Mouse (Mus musculus) layer of hippocampus, adult 8-10 months (tissue): Measurements from ENCODE around the gene Tmem39b. TPM values are rescaled to one million over a fixed set of nuclear protein-coding genes. Genes with fewer than 3 reads are reported as not detected.
"Not testable (repeated sequence)": the region's sequence is repeated elsewhere in the genome, so short reads cannot be mapped to it uniquely, and the experiment has no call there.

Experiments
- DNase-seq, 2 experiments: peaks; one replicate each; pipeline ENCODE4 v3.0.0; 2022; ENCODE audit warnings: low spot score in 2 of 2
- total RNA-seq, 4 experiments: library from RNA; stranded (reverse); gene quantifications; 2 replicates each; pipeline ENCODE4 v1.2.4; 2022

Tmem39b gene
- total RNA-seq = 10 to 100 TPM; 13.4 to 16.0 (median 14.9) TPM

DNA sequence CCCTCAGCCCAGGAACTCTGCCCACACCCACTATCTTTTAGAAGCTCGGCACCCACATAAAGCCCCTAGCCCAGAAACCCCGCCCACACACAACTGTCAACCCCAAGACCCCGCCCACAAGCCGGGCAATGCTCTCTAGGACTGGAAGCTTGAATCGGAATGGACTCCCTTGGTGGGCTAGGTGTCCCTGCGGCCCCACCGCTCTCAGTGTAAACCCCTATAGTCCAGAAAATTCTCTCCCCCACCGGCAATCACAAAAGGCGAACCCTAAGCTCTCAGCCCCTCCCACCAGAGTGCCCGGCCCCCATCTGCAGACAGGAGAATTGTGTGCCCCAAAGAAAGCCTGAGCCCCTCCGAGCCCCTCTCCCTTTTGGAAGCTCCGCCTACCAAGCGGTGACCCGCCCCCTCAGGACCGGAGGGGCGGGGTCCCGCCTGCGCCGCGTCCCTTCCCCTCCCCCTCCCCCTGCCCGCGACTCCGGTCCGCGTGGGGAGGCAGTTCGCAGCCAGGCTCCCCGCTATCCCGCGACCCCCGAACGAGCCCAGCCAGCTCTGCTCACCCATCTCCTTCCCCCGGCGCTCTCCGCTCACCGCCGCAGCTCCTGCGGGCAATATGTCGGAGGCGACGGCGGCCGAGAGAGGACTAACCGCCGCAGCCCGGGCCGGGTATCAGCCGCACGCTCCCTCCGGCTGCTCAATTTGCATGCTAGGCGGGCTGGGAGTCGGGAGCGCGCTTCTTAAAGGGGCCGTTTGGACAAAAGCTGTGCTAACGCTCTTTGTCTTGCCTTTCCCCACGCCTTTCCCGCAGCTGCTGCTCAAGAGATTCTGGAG is at the start of gene Tmem39b:
Gene Tmem39b (minus strand): TSS at position 681 of the 828 bp plus-strand sequence.
- DNase-seq = peak; percentile 81 to 88

DNA sequence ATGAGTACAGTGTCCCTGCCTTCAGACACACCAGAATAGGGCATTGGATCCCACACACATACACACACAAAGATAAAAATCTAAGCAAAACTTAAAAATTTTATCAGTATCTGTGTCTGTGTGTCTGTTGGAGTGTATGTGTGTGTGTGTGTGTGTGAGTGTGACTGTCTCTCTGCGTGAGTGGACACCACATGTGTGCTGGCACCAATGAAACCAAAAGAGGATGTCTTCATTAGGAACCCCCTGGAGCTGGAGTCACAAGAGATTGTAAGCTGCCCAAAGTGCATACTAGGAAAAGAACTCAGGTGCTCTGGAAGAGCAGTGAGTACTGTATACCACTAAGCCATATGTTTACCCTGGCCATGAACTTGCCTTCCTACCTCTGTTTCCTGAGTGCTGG is 49.5 kb upstream of the Tmem39b start:
- DNase-seq = no peak

DNA sequence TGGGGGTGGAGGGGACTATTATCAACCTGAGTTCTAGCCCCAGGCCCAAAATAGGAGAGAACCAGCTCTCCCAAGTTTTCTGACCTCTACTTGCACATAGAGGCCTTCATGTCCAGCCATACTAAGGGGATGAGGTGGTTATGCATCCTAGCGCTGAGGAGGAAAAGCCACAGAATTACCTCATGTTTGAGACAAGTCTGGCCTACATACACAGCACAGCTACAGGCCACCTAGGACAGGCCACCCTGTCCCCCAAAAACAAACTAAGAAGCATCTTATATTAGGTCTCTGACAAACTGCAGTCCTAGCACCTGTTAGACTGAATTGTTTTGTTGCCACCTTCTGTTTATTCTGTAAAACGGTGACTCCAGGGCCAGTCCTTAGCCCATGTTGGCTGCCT is 46.9 kb upstream of the Tmem39b start:
- no peak for DNase-seq

DNA sequence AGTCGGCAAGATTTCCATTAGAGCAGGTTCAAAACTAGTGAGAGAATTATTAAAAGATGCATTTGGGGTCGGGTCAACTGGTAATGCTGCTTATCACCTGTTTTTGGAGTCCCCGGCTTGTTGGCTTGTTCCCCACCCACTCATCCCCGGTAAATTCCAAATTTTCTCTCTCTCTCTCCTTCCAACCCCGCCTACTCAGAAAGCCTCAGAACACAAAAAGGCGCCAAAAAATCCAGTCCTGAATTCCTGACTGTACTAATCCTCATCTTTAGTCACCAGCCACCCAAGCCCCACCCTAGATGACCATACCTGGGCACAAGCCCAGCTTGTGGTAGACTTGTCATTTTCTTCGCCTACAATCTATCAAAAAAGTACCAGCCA is 46.4 kb upstream of the Tmem39b start:
- no peak for DNase-seq

DNA sequence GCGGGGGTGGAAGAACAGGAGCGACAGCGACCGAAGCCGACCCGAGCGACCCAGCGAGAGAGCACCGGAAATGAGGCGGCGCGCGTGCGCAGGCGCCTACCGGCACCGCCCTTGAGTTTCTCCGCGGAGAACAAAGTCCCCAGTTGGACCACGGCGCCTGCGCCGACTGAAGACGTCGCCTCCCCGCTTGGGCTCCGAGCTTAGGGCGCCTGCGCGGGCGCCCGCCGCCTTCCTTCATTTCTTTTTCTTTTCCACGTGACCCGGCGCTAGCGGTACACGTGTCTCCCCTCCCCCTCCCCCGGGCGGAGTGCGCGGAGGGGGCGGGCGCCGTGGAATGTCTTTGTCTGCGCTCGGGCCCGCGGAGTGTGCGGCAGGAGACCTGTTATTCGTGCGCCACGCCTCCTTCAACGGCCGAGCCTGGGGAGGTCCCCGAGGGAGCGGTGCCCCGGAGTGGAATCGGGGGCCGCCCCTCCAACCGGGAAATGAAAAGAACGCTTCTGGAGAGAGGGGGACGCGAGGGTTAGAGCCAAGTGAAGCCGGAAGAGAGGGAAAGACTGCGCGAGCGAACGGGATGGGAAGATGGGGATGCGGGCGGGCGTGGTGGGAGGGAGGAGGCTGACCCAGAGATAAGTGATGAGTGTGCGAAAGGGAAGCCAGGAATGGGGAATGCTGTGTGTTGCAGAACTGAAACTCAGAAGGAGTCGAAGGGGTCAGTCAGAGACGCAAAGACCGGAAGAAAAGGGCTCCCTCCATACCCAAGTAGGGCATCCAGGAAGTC is 45.8 kb upstream of the Tmem39b start, which contains the start of gene Khdrbs1:
Gene Khdrbs1 (minus strand): TSS at position 72 of the 778 bp plus-strand sequence.
- DNase-seq = peak; percentile 93 to 95

DNA sequence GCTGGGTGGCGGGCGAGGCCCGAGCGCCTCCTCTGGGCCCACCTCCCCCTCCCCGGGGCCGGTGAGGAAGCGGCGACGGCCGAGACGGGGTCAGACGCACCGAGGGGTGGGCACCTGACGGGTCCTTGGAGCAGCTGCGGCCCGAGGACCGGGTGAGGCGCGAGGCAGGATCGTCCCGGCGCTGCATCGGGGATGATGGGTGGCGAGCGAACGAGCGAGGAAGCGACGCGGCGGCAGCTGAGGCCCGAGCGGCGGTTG is 45.3 kb upstream of the Tmem39b start:
- no peak for DNase-seq

DNA sequence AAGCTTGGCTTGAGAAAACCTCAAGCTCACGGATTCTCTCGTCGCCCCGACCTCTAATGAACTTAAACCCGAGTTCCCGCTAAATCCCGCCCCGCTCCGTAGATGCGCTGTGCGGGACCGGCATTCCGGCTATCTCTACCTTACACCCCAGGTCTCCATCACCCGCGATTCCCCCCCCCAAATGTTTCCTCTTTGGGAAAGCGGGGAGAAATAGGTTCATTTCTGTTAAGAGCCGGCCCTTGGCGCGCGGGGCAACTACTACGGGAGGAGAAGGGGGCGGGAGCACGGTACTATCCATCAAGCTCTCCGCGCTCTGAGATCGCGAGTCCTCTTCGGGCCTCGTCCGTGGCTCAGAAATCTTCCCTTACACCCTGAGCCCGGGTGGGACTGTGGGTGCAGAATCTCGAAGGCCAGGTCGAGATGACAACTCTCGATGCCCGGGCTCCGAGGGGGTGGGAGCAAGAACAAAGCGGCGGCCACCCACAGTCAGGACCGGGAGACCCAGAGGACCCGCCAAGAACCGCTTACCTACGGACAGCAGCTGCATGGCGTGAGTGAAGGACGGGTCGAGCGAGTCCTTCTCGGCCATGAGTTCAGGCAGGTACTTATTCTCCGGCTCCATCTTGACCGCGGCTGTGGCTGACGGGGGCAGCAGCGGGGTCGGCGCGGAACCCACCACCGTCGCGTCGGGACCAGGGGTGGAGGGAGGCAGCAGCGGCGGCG is 44.8 kb upstream of the Tmem39b start:
- peak; percentile 15 to 21 for DNase-seq

DNA sequence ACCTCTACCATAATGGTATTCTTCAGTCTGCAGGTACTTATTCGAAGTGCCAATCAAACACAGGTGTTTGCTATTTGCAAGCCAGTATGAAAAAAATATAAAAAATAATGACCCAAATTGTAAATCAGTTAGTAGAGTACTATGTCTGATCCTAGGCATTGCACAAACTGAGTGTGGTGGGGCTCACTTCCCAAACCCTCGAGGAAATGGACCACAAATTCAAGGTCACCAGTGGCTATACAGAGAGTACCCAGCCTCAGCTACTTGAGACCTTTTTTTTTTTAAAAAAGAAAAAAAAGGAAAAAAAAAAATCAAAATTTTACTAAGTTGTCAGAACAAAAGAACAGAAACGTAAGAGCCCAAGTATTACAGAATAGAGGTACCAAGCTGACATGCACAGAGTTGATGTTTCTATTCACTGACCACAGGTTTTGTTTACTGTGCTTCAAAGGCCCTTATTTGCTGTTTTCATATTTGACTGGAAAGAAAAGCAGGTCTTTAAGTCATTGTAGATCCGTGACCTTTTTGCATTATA is 42.5 kb upstream of the Tmem39b start:
- DNase-seq = no peak

DNA sequence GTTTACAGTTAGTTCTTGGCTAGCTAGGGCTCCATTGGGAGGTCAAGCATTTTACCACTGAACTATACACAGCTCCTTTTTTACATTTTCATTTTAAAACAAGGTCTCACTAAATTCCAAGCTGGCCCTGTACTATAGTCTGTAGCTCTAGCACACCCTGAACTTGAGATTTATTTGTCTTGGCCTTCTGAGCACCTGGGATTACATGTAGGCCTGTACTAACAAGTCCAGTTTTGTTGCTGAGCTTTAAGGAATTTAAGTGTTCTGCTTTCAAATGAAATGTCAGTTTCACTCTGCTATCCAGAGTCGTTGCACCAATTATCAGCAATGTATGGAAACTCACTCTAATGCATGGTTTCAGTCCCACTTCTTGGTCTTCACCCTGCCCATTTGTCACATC is 39.5 kb upstream of the Tmem39b start:
- no peak for DNase-seq

DNA sequence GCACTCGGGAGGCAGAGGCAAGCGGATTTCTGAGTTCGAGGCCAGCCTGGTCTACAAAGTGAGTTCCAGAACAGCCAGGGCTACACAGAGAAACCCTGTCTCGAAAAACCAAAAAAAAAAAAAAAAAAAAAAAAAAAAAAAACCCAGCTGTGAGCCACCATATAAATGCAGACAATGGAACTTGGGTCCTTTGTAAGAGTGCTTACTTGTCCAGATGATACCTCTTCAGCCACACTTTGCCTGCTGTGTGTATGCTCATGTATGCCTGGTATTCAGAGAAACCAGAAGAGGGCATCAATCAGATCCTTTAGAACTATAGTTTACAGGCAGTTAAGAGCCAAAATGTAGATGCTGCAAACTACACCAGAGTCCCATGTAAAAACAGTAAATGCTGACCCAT is 38.8 kb upstream of the Tmem39b start:
- not testable (repeated sequence) for DNase-seq

DNA sequence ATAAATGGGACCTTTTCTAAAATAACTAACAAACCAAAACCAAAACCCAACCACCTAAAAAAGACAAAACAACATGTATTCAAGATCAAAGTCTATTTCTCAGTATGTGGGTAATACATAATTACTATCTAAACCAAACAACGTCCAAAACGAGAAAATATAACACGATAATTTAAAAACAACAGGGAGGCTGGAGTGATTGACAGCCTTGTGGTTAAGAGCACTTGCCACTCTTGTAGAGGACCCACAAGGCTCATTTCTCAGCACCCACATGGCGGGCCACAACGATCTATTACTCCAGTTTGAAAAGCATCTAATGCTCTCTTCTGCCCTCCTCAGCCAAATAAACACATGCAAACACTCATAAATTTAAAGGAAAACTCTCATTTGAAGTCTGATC is 34.8 kb upstream of the Tmem39b start:
- DNase-seq = no peak

DNA sequence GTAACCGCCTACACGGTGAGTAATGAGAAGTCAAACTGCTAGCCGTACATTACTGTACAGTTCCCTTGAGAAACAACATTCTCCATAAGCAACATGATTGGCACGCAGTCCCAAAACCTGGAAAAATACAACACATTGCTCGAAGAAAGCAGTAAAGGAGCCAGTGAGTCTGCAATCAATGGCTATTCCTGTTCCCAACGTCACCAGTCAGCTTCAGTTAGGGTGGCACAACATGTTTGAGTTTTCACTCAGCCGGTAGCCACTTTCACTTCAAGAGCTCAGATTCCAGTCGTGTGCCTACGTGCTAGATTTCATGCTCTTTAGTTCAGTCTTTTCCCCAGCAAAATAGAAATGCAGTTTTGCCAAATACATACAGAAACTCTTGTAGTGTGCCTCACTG is 19.7 kb upstream of the Tmem39b start:
- no peak for DNase-seq

DNA sequence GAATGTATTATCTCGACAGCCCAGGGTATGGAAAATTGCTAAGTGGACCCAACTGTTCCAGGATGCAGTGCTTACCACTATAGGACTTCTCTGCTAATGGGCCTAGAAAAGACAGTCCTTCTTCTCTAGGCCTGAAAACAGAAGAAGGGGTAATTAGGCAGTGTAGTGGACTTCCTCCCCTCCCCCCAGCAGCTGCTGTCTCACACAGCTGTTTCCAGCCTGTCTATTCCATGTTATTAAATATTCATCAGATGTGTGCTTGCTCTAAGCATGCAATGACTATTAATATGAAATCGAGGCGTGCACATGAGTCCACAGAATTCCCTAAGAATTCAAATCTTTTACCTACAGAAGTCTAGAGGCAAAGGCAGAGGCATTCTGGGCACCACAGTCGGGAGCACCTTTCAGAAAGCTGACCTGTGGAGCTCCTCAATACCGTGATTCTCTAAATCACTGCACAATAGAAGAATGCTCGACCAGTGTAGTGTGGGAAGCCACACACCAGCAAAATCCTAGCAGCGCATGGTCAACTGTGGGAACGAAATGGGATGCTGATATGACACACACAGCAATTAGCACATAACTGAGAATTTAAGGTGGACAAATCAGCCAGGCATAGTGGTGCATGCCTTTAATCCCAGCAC is 13.0 kb upstream of the Tmem39b start:
- no peak for DNase-seq

DNA sequence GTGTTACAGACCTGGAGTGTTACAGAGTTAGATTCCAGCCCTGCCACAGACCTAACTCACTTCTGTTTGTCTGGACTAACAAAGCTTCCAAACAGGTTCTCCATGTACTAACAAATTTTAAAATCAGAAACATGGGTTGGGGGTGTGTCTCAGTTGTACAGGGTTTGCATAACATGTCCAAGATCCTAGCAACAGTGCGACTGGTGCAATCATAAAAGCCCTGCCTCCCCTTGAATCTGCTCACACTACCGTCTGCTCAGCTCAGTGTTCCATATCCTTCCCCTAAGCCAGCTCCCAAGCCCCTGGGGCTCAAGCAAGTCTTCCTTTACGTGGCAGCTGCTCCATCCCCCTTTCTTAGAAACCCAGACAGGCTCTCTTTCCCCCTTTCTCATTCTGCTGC is 10.1 kb upstream of the Tmem39b start:
- peak in 1 of 2 experiments; percentile 52 for DNase-seq

DNA sequence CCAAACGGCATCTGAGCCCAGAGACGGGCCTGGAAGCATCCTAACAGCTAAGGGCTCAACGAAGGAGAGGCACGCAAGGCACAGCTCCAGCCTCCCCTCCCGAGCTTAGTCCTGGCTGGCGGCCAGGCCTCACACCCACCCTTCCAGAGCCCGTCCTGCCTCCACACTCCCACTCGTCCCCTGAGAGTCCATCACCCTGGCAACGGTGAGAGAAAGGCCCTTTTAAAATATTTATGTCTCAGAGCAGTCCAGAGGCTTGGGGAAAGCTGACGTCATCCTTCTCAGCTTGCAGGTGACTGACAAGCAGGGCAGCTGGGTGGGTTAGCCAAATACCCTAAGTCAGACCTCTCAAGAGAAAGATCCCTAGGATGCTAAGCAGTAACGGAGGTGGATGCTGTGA is 5.8 kb upstream of the Tmem39b start:
- DNase-seq = peak; percentile 73 to 82

DNA sequence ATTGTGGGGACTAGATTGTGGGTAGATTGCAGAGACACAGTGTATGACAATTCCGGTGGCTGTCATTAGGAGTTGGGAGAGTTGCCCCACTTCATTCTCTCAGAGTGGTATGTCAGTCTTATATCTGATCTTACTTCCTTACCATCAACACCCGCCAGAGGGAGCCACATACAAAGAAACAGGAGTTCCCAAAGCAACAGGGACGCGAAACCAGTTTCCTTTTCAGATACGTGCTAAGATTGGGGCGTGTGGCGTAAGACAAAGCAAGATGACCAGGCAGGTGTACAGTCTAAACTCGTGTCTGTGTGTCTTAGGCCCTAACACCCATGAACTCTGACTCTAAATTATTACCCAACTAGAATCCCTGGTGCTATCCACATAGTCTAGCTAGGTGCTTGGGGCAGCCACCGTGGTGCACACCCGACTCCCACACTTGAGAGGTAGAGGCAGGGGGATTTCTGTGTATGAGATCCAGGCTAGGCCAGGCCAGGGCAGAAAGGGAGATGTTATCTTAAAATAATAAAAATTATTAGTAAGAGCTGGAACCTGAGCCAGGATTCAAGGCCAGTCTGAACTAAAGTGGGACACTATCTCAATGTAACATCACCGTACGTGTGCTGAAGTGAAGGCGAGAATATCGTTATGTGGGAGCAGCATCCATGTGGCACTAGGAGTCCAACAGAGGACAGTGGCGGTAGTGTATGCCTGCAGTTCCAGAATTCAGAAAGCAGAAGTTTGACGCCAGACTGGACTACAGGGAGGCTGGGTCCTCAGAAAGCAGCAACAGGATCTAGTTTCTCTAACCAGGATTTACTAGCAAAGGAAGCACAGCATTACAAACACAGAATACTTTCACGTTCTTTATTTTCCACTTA is 5.1 kb upstream of the Tmem39b start:
- DNase-seq = peak; percentile 83 to 88

DNA sequence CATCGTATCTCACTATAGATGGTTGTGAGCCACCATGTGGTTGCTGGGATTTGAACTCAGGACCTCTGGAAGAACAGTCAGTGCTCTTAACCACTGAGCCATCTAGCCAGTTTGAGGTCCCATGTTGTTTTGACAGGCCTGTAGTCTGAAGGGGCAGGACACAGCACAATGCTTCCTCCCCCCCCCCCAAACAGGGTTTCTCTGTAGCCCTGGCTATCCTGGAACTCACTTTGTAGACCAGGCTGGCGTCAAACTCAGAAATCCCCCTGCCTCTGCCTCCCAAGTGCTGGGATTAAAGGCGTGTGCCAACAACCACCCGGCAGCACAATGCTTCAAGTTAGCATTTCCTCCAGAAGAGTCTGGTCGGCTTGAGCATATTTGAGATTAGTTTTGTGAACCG is 4.0 kb upstream of the Tmem39b start:
- not testable (repeated sequence) for DNase-seq

DNA sequence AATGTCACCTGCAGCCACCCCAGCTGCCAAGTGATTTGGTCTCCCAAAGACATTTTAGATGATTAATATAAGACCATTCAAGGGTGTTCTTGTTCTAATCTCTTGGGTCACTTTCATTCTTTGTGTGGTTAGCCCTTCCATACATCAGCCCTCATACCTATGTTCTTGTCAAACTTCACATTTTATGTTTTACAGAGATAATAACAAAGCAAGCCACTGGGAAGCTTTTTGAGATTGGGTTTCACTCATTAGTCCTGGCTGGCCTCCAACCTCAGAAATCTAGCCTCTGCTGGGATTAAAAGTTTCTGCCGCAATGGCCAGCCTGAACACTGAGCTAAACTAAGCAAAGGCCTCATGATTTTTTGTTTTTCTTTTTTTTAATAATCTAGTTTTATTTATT is 3.6 kb upstream of the Tmem39b start:
- DNase-seq = no peak

DNA sequence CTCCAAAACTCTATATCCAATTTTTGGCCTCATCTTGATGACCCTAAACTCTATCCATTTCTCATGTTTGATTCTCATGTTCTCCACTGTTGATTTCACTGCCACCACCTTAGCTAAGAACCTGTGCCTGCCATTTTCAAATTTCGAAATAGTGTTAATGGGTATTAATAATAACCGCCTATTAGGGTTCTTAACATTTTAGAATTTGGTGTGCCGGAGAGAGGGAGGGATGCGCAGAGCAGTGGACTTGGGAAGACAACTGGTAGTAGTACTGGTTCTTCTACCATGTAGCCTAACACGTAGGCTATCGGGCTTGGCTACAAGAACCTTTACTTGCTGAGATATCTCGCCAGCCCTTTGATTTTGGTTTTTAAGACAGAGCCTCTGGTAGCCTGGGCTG is 553 bp upstream of the Tmem39b start:
- no peak for DNase-seq

DNA sequence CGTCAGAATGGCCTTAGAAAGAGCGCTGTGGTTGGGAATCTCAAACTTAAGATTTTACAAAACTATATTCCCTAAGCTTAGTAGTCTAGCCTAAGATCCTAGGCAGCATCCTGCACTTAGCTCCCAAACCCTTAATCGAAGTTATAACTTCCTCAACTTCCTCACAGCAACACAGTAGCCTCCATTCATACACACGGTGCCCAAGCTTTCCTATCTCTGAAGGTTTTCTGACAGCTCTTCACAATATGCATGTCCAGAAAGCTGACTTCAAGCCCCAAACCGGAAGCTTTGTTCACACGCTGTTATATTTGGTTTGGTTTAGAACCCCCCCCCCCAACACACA is 852 bp downstream of the Tmem39b start:
- DNase-seq = no peak

DNA sequence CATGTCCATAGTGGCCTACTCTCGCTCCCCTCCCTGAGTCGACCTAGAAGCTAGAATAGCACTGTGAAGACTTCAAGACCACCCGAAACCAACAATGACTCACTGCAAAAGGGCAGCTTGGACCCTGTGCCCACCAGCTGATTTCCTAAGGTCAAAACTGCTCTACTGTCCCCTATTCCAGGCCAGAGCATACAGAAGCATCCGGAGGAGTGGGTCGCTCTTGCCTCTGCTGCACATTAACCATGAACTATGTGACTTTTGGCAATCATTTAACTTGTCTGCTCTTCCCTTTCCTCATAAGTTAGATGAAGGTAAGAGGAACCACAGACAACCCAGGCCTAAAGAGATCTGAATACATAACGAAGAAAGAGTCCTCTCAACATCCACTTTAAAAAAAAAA is 12.1 kb downstream of the Tmem39b start:
- no peak for DNase-seq
